Mouse (Mus musculus) CH12F3 (cell line): ENCODE data around the gene Tbx3.

Source experiments
- in situ Hi-C: fragments of 300-500 bp; cut with MboI; formaldehyde crosslinking; loops from 2 replicates; pipeline ENCODE4 v1.14.3; 2020; ENCODE audit warnings: low sequenced_read_pairs

Gene Tbx3

GRCm38 (mm10) chr5:119694914-119695313, 24.4 kb downstream of the Tbx3 start:
- in situ Hi-C loops = no loop called here

- in situ Hi-C loops = no loop called here
These were observed 32.6 kb downstream of the Tbx3 start for GRCm38 (mm10) chr5:119703031-119703430.

GRCm38 (mm10) chr5:119704900-119705299, 34.4 kb downstream of the Tbx3 start:
- in situ Hi-C loops = no loop called here

GRCm38 (mm10) chr5:119706467-119706866, 36.0 kb downstream of the Tbx3 start:
- in situ Hi-C loops = no loop called here

GRCm38 (mm10) chr5:119708850-119709585, 38.5 kb downstream of the Tbx3 start:
- in situ Hi-C loops = no loop called here

GRCm38 (mm10) chr5:119709826-119710559, 39.5 kb downstream of the Tbx3 start:
- in situ Hi-C loops = no loop called here

- in situ Hi-C loops = no loop called here
These were observed 40.3 kb downstream of the Tbx3 start for GRCm38 (mm10) chr5:119710756-119711155.

GRCm38 (mm10) chr5:119711626-119712025, 41.2 kb downstream of the Tbx3 start:
- in situ Hi-C loops = no loop called here

GRCm38 (mm10) chr5:119712679-119713246, 42.3 kb downstream of the Tbx3 start:
- in situ Hi-C loops = no loop called here

GRCm38 (mm10) chr5:119720471-119721265, 50.2 kb downstream of the Tbx3 start:
- in situ Hi-C loops = no loop called here

- in situ Hi-C loops = no loop called here
These were observed 62.5 kb downstream of the Tbx3 start for GRCm38 (mm10) chr5:119732978-119733377.
